Mouse (Mus musculus): Measurements from ENCODE around the gene Ahdc1. TPM values are rescaled to one million over a fixed set of nuclear protein-coding genes. Genes with fewer than 3 reads are reported as not detected.
A peak's percentile ranks its signal among the peaks of the same experiment; 100 is the strongest.

The Ahdc1 gene
- polyA plus RNA-seq, 1 experiment from 2014 or later, result 13.0 TPM

- peaks cover 60% of the 10 kb centered on the region for H3K36me3 ChIP-seq
- H3K27ac ChIP-seq, result peak overlapping the region; percentile 72
- H3K4me3 ChIP-seq, result no peak overlapping the region
- WGBS, result 34% methylated on average over 10 of the region's 10 CpGs
- H3K27me3 ChIP-seq (ENCODE audit: low read depth, poor library complexity, severe bottlenecking), result no peaks in the 10 kb centered on the region
- no peaks in the 10 kb centered on the region for H3K9me3 ChIP-seq (replicated peaks)
- peaks cover 89% of the 10 kb centered on the region for H3K4me1 ChIP-seq
- no peak for DNase-seq (ENCODE audit: low spot score)
These were observed 14.1 kb downstream of the Ahdc1 start for GRCm38 (mm10) chr4:133024969-133025685.

- 83% methylated on average over 10 of the region's 10 CpGs for WGBS
- H3K27ac ChIP-seq, result peak overlapping the region; percentile 50; the same call in 1 of the 2 replicates
- H3K27me3 ChIP-seq (ENCODE audit: low read depth, poor library complexity, severe bottlenecking), result no peaks in the 10 kb centered on the region
- H3K36me3 ChIP-seq, result peaks cover 59% of the 10 kb centered on the region
- H3K9me3 ChIP-seq (replicated peaks), result no peaks in the 10 kb centered on the region
- no peak for DNase-seq (ENCODE audit: low spot score)
- H3K4me1 ChIP-seq, result peaks cover 79% of the 10 kb centered on the region
- no peak overlapping the region for H3K4me3 ChIP-seq
These were observed 15.2 kb downstream of the Ahdc1 start for GRCm38 (mm10) chr4:133026272-133026671.

GRCm38 (mm10) chr4:133026826-133027375 lies 15.8 kb downstream of the Ahdc1 start:
- Histone ChIP-seq H3K4me3 (no peak overlapping the region), H3K27me3 (ENCODE audit: low read depth, poor library complexity, severe bottlenecking) (no peaks in the 10 kb centered on the region), H3K9me3 (replicated peaks) (no peaks in the 10 kb centered on the region), H3K27ac (peak overlapping the region; percentile 50; the same call in 1 of the 2 replicates), H3K4me1 (peaks cover 73% of the 10 kb centered on the region), H3K36me3 (peaks cover 64% of the 10 kb centered on the region)
- 39% methylated on average over 2 of the region's 2 CpGs for WGBS
- DNase-seq (ENCODE audit: low spot score), result no peak

- DNase-seq (ENCODE audit: low spot score), result no peak
- Histone ChIP-seq H3K36me3 (peaks cover 71% of the 10 kb centered on the region), H3K9me3 (replicated peaks) (no peaks in the 10 kb centered on the region), H3K4me1 (peaks cover 69% of the 10 kb centered on the region), H3K27me3 (ENCODE audit: low read depth, poor library complexity, severe bottlenecking) (no peaks in the 10 kb centered on the region), H3K4me3 (no peak overlapping the region), H3K27ac (no peak overlapping the region)
- 84% methylated on average over 10 of the region's 10 CpGs for WGBS
These were observed 16.7 kb downstream of the Ahdc1 start for GRCm38 (mm10) chr4:133027721-133028120.

- no peaks in the 10 kb centered on the region for H3K27me3 ChIP-seq (ENCODE audit: low read depth, poor library complexity, severe bottlenecking)
- H3K27ac ChIP-seq, result no peak overlapping the region
- no peaks in the 10 kb centered on the region for H3K9me3 ChIP-seq (replicated peaks)
- 92% methylated on average over 6 of the region's 6 CpGs for WGBS
- peaks cover 65% of the 10 kb centered on the region for H3K4me1 ChIP-seq
- H3K4me3 ChIP-seq, result no peak overlapping the region
- no peak for DNase-seq (ENCODE audit: low spot score)
- H3K36me3 ChIP-seq, result peaks cover 72% of the 10 kb centered on the region
These were observed 17.1 kb downstream of the Ahdc1 start for GRCm38 (mm10) chr4:133028193-133028592.

- DNase-seq (ENCODE audit: low spot score), result no peak
- no peak overlapping the region for H3K27ac ChIP-seq
- WGBS, result 79% methylated on average over 6 of the region's 6 CpGs
- no peaks in the 10 kb centered on the region for H3K9me3 ChIP-seq (replicated peaks)
- peaks cover 74% of the 10 kb centered on the region for H3K36me3 ChIP-seq
- no peak overlapping the region for H3K4me3 ChIP-seq
- peaks cover 59% of the 10 kb centered on the region for H3K4me1 ChIP-seq
- no peaks in the 10 kb centered on the region for H3K27me3 ChIP-seq (ENCODE audit: low read depth, poor library complexity, severe bottlenecking)
These were observed 17.8 kb downstream of the Ahdc1 start for GRCm38 (mm10) chr4:133028875-133029274.

GRCm38 (mm10) chr4:133032410-133033095 lies 21.5 kb downstream of the Ahdc1 start:
- WGBS, result 90% methylated on average over 8 of the region's 8 CpGs

GRCm38 (mm10) chr4:133034478-133034877 lies 23.4 kb downstream of the Ahdc1 start:
- Histone ChIP-seq H3K27me3 (ENCODE audit: low read depth, poor library complexity, severe bottlenecking) (peaks cover 8% of the 10 kb centered on the region; the same call in 1 of the 2 replicates), H3K4me3 (no peak overlapping the region), H3K36me3 (peaks cover 56% of the 10 kb centered on the region), H3K27ac (no peak overlapping the region), H3K9me3 (replicated peaks) (no peaks in the 10 kb centered on the region), H3K4me1 (peaks cover 56% of the 10 kb centered on the region)
- WGBS, result 76% methylated on average over 10 of the region's 10 CpGs
- no peak for DNase-seq (ENCODE audit: low spot score)

More at GRCm38 (mm10) chr4:133032410-133033095, 21.5 kb downstream of the Ahdc1 start:
- peaks cover 70% of the 10 kb centered on the region for H3K36me3 ChIP-seq
- H3K9me3 ChIP-seq (replicated peaks), result no peaks in the 10 kb centered on the region
- H3K4me1 ChIP-seq, result peaks cover 50% of the 10 kb centered on the region
- peaks cover 5% of the 10 kb centered on the region; the same call in 1 of the 2 replicates for H3K27me3 ChIP-seq (ENCODE audit: low read depth, poor library complexity, severe bottlenecking)
- no peak overlapping the region for H3K4me3 ChIP-seq
- DNase-seq (ENCODE audit: low spot score), result no peak
- no peak overlapping the region for H3K27ac ChIP-seq

- no peak overlapping the region for H3K4me3 ChIP-seq
- H3K27ac ChIP-seq, result 0 out of 2 replicates have a peak overlapping the region, but pooled peaks have one; percentile 0
- peaks cover 8% of the 10 kb centered on the region; the same call in 1 of the 2 replicates for H3K27me3 ChIP-seq (ENCODE audit: low read depth, poor library complexity, severe bottlenecking)
- H3K9me3 ChIP-seq (replicated peaks), result no peaks in the 10 kb centered on the region
- H3K4me1 ChIP-seq, result peaks cover 57% of the 10 kb centered on the region
- H3K36me3 ChIP-seq, result peaks cover 48% of the 10 kb centered on the region
- 91% methylated on average over 1 of the region's 1 CpGs for WGBS
- no peak for DNase-seq (ENCODE audit: low spot score)
These were observed 24.4 kb downstream of the Ahdc1 start for GRCm38 (mm10) chr4:133035446-133035845.

GRCm38 (mm10) chr4:133035946-133036345 lies 24.9 kb downstream of the Ahdc1 start:
- Histone ChIP-seq H3K4me1 (peaks cover 62% of the 10 kb centered on the region), H3K36me3 (peaks cover 48% of the 10 kb centered on the region), H3K9me3 (replicated peaks) (no peaks in the 10 kb centered on the region), H3K27me3 (ENCODE audit: low read depth, poor library complexity, severe bottlenecking) (peaks cover 8% of the 10 kb centered on the region; the same call in 1 of the 2 replicates), H3K4me3 (no peak overlapping the region), H3K27ac (no peak overlapping the region)
- DNase-seq (ENCODE audit: low spot score), result no peak
- WGBS, result 88% methylated on average over 3 of the region's 3 CpGs

GRCm38 (mm10) chr4:133037293-133037692 lies 26.2 kb downstream of the Ahdc1 start:
- Histone ChIP-seq H3K27me3 (ENCODE audit: low read depth, poor library complexity, severe bottlenecking) (peaks cover 8% of the 10 kb centered on the region; the same call in 1 of the 2 replicates), H3K9me3 (replicated peaks) (no peaks in the 10 kb centered on the region), H3K4me1 (peaks cover 76% of the 10 kb centered on the region), H3K27ac (peak overlapping the region; percentile 21; the same call in 1 of the 2 replicates), H3K36me3 (peaks cover 40% of the 10 kb centered on the region), H3K4me3 (peak overlapping the region; percentile 79; the same call in 1 of the 2 replicates)
- peak; percentile 39 for DNase-seq (ENCODE audit: low spot score)
- 30% methylated on average over 9 of the region's 9 CpGs for WGBS

- no peaks in the 10 kb centered on the region for H3K9me3 ChIP-seq (replicated peaks)
- peaks cover 35% of the 10 kb centered on the region for H3K36me3 ChIP-seq
- DNase-seq (ENCODE audit: low spot score), result no peak
- 0 out of 2 replicates have a peak overlapping the region, but pooled peaks have one; percentile 21 for H3K27ac ChIP-seq
- H3K4me3 ChIP-seq, result peak overlapping the region; percentile 79
- peaks cover 8% of the 10 kb centered on the region; the same call in 1 of the 2 replicates for H3K27me3 ChIP-seq (ENCODE audit: low read depth, poor library complexity, severe bottlenecking)
- WGBS, result 25% methylated on average over 6 of the region's 6 CpGs
- peaks cover 76% of the 10 kb centered on the region for H3K4me1 ChIP-seq
These were observed 26.7 kb downstream of the Ahdc1 start for GRCm38 (mm10) chr4:133037798-133038197.
